In the genomic region with DNA sequence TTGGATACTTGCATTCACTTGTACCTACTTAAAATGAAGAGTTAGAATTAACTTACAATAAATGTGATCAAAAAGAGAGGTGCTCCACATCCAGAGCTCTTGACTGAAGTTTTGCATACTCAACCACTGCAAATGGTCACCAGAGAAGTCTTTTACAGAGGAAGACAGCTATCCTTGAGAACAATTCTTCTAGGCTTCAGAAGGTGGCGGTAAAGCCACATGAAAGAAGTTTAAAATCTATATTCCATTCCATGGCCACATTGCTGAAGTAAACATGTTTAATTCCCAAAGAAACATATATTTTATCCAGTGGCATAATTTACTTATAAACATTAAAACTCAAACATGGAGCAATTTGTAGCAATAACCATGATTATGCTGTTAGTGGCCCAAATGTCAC, we compare ENCODE assay signal across 11 mouse cellular contexts.
DNase-seq lines count a peak whose midpoint lies in the region; ATAC-seq lines count a peak whose summit lies in the region.
"Had no signal": no experiment of that assay in that cellular context is flagged by ENCODE, and none has a peak within 500 bp of the region (broad histone marks: within the 10 kb centered on the region; RNA-seq: fewer than 3 reads in every experiment).

No protein-coding gene starts in this region.

- WGBS in kidney, embryonic 14.5 days, result 54% methylated on average over 1 of the region's 1 CpGs

- H3K9me3 ChIP-seq in kidney, embryonic 14.5 days (ENCODE audit: control insufficient read depth, low read length), result no peaks in the 10 kb centered on the region

- H3K4me2 ChIP-seq in kidney, embryonic 14.5 days (replicated peaks; ENCODE audit: low read depth, low read length), result no peak overlapping the region

- H3K27me3 ChIP-seq in kidney, embryonic 14.5 days (ENCODE audit: control insufficient read depth, insufficient read depth, low read length), result no peaks in the 10 kb centered on the region

- ATAC-seq in kidney, embryonic 14.5 days (ENCODE audit: low FRiP score, low TSS enrichment), result no peak

- no peaks in the 10 kb centered on the region for H3K36me3 ChIP-seq in kidney, embryonic 14.5 days (ENCODE audit: control insufficient read depth, insufficient read depth, low read length)

- no peak overlapping the region for H3K9ac ChIP-seq in kidney, embryonic 14.5 days (ENCODE audit: low read depth, low read length)

- no peaks in the 10 kb centered on the region for H3K4me1 ChIP-seq in kidney, embryonic 14.5 days (ENCODE audit: control insufficient read depth, insufficient read depth, low read length)

- DNase-seq in adrenal gland, postnatal 14 days, result peak; percentile 18
- DNase-seq in adrenal gland, adult 18-20 months (ENCODE audit: low spot score in 2 of 2), result no peak
- peak; percentile 13 for DNase-seq in kidney, postnatal 10 days
- DNase-seq in right cerebral cortex, postnatal 4 days, result peak; percentile 4
- no peak for DNase-seq in right cerebral cortex, postnatal 25 days
- no peak for DNase-seq in thymus, postnatal 25 days
- no peak for DNase-seq in thymus, postnatal 0 days (ENCODE audit: low spot score)
- DNase-seq: cerebellum, adult 9-11 months; layer of hippocampus, postnatal 36 days; lung, adult 18-20 months had no signal

- no peak overlapping the region for H3K4me3 ChIP-seq in kidney, embryonic 14.5 days (ENCODE audit: low read length)

- no peak overlapping the region for H3K27ac ChIP-seq in kidney, embryonic 14.5 days (ENCODE audit: low read depth, low read length)

Comparison
In these comparisons a context has a peak if more than half of its experiments do, and no peak if none do; other contexts are left out.
1. DNase-seq: peak in adrenal gland, postnatal 14 days (single experiment), kidney, postnatal 10 days (single experiment) and right cerebral cortex, postnatal 4 days (single experiment); none in adrenal gland, adult 18-20 months (0 of 2), right cerebral cortex, postnatal 25 days (single experiment), thymus, postnatal 25 days (single experiment) and thymus, postnatal 0 days (single experiment).